Mouse (Mus musculus): Measurements from ENCODE around the gene Pde4c.

GRCm38 (mm10) chr8:70697366-70698250, 25.9 kb upstream of the Pde4c start:
- TF ChIP-seq EP300 (IDR thresholded peaks at IDR 0.05; ENCODE audit: low read depth), result no peak
- no peak for TF ChIP-seq CTCF (IDR thresholded peaks at IDR 0.05; ENCODE audit: low read depth)

Measured in liver, embryonic 14.5 days (tissue).